Mouse (Mus musculus) C2C12 (cell line): ENCODE results near the gene Stum.

Experiments
- CEBPB ChIP-seq: IDR thresholded peaks from one replicate; pipeline ENCODE4 v1.6.1; 2011; ENCODE audit warnings: low read depth, mild to moderate bottlenecking, control low read depth, moderate library complexity
- CTCF ChIP-seq: IDR thresholded peaks from one replicate; pipeline ENCODE4 v1.5.1; 2011; ENCODE audit not compliant: control insufficient read depth, insufficient read depth, insufficient read length
- FOSL1 ChIP-seq: IDR thresholded peaks from one replicate; pipeline ENCODE4 v1.8.0; 2011; ENCODE audit warnings: mild to moderate bottlenecking, low read length; ENCODE audit not compliant: poor library complexity, insufficient read depth, severe bottlenecking
- MAX ChIP-seq: IDR thresholded peaks from one replicate; pipeline ENCODE4 v1.6.1; 2011; ENCODE audit warnings: mild to moderate bottlenecking, control low read depth
- MYOD1 ChIP-seq: IDR thresholded peaks from one replicate; pipeline ENCODE4 v1.6.1; 2011; ENCODE audit warnings: low read depth; ENCODE audit not compliant: control insufficient read depth, insufficient read length
- MYOG ChIP-seq: IDR thresholded peaks from one replicate; pipeline ENCODE4 v1.6.1; 2011; ENCODE audit not compliant: control insufficient read depth, insufficient read length; ENCODE audit errors: extremely low read depth
- USF1 ChIP-seq: IDR thresholded peaks from one replicate; pipeline ENCODE4 v1.6.1; 2011; ENCODE audit warnings: low read depth, mild to moderate bottlenecking, control low read depth, moderate library complexity

GRCm38 (mm10) chr1:180458274-180458673 lies 25.0 kb downstream of the Stum start:
- TF ChIP-seq CTCF (no peak), USF1 (no peak), MAX (no peak), MYOD1 (no peak), FOSL1 (no peak), CEBPB (no peak), MYOG (no peak)
